ENCODE assay signal across 21 mouse cellular contexts in genomic region chr10:37494098-37494497, GRCm38 (mm10).
DNase-seq lines count a peak whose midpoint lies in the region; ATAC-seq and TF ChIP-seq lines count a peak whose summit lies in the region.
"Had no signal": no experiment of that assay in that cellular context is flagged by ENCODE, and none has a peak within 500 bp of the region (broad histone marks: within the 10 kb centered on the region; RNA-seq: fewer than 3 reads in every experiment).

No protein-coding gene starts in this region.

- H3K4me3 ChIP-seq in forebrain, embryonic 11.5 days (ENCODE audit: low read depth, low read length): no peak overlapping the region
- H3K4me3 ChIP-seq in forebrain, embryonic 15.5 days: no peak overlapping the region
- H3K4me3 ChIP-seq in midbrain, embryonic 10.5 days: no peak overlapping the region
- no peak overlapping the region for H3K4me3 ChIP-seq in midbrain, embryonic 13.5 days (replicated peaks)
- H3K4me3 ChIP-seq in limb, embryonic 10.5 days: no peak overlapping the region
- H3K4me3 ChIP-seq: embryonic facial prominence, embryonic 15.5 days; heart, embryonic 15.5 days had no signal

- H3K27ac ChIP-seq in forebrain, embryonic 11.5 days (ENCODE audit: low read depth, low read length): no peak overlapping the region
- H3K27ac ChIP-seq in forebrain, embryonic 15.5 days (replicated peaks): no peak overlapping the region
- H3K27ac ChIP-seq in midbrain, embryonic 10.5 days (replicated peaks): peak overlapping the region; percentile 46
- no peak overlapping the region for H3K27ac ChIP-seq in midbrain, embryonic 13.5 days
- H3K27ac ChIP-seq in limb, embryonic 10.5 days: peak overlapping the region; percentile 16; the same call in 1 of the 2 replicates
- H3K27ac ChIP-seq: embryonic facial prominence, embryonic 15.5 days; heart, embryonic 15.5 days had no signal

- no peaks in the 10 kb centered on the region for H3K27me3 ChIP-seq in forebrain, embryonic 11.5 days (ENCODE audit: control insufficient read depth, insufficient read depth, low read length)
- H3K27me3 ChIP-seq in forebrain, embryonic 15.5 days: no peaks in the 10 kb centered on the region
- no peaks in the 10 kb centered on the region for H3K27me3 ChIP-seq in midbrain, embryonic 10.5 days (ENCODE audit: low read depth, poor library complexity, severe bottlenecking)
- H3K27me3 ChIP-seq in midbrain, embryonic 13.5 days: no peaks in the 10 kb centered on the region
- no peaks in the 10 kb centered on the region for H3K27me3 ChIP-seq in limb, embryonic 10.5 days (ENCODE audit: low read depth, poor library complexity, severe bottlenecking)
- H3K27me3 ChIP-seq: embryonic facial prominence, embryonic 15.5 days; heart, embryonic 15.5 days; Patski had no signal

- 52% methylated on average over 2 of the region's 2 CpGs for WGBS in forebrain, embryonic 11.5 days
- 26% methylated on average over 2 of the region's 2 CpGs for WGBS in forebrain, embryonic 15.5 days
- WGBS in midbrain, embryonic 10.5 days: 47% methylated on average over 2 of the region's 2 CpGs
- 43% methylated on average over 2 of the region's 2 CpGs for WGBS in midbrain, embryonic 13.5 days
- WGBS in limb, embryonic 10.5 days: 57% methylated on average over 2 of the region's 2 CpGs

- no peaks in the 10 kb centered on the region for H3K36me3 ChIP-seq in forebrain, embryonic 11.5 days (ENCODE audit: control insufficient read depth, insufficient read depth, low read length)
- no peaks in the 10 kb centered on the region for H3K36me3 ChIP-seq in forebrain, embryonic 15.5 days
- H3K36me3 ChIP-seq in midbrain, embryonic 10.5 days: no peaks in the 10 kb centered on the region
- H3K36me3 ChIP-seq in midbrain, embryonic 13.5 days: no peaks in the 10 kb centered on the region
- no peaks in the 10 kb centered on the region for H3K36me3 ChIP-seq in limb, embryonic 10.5 days
- H3K36me3 ChIP-seq: embryonic facial prominence, embryonic 15.5 days; heart, embryonic 15.5 days had no signal

- ATAC-seq in forebrain, embryonic 11.5 days (replicated peaks; ENCODE audit: low FRiP score): peak; percentile 56; the same call in 1 of the 2 replicates
- ATAC-seq in forebrain, embryonic 15.5 days (replicated peaks): no peak
- ATAC-seq in midbrain, embryonic 13.5 days: no peak
- ATAC-seq: hindbrain, embryonic 16.5 days; inflammation-experienced regulatory T-cells, adult 6 months; intestine, postnatal 0 days; Patski had no signal

- H3K4me2 ChIP-seq in forebrain, embryonic 11.5 days (ENCODE audit: low read depth, low read length, severe bottlenecking): no peak overlapping the region
- H3K4me2 ChIP-seq in forebrain, embryonic 15.5 days (replicated peaks): no peak overlapping the region
- no peak overlapping the region for H3K4me2 ChIP-seq in midbrain, embryonic 13.5 days (replicated peaks)
- H3K4me2 ChIP-seq: embryonic facial prominence, embryonic 15.5 days; heart, embryonic 11.5 days; heart, embryonic 15.5 days had no signal

- DNase-seq in forebrain, embryonic 11.5 days (ENCODE audit: low spot score): no peak
- no peak for DNase-seq in midbrain, embryonic 10.5 days (ENCODE audit: low spot score)
- DNase-seq in brain, embryonic 14.5 days (ENCODE audit: low read depth): peak; percentile 43
- no peak for DNase-seq in limb, embryonic 10.5 days (ENCODE audit: low spot score)
- no peak for DNase-seq in frontal cortex, postnatal 25 days (ENCODE audit: low spot score in 2 of 2)
- DNase-seq: adrenal gland, adult 2 months; adrenal gland, postnatal 25 days; cerebellum, adult 2 months; cerebellum, postnatal 10 days; gastrocnemius, postnatal 10 days; heart, adult 18-20 months; heart, postnatal 14 days had no signal

- H3K9me3 ChIP-seq in forebrain, embryonic 11.5 days (ENCODE audit: control insufficient read depth, low read length): no peaks in the 10 kb centered on the region
- H3K9me3 ChIP-seq in forebrain, embryonic 15.5 days: no peaks in the 10 kb centered on the region
- H3K9me3 ChIP-seq in midbrain, embryonic 10.5 days (replicated peaks): no peaks in the 10 kb centered on the region
- no peaks in the 10 kb centered on the region for H3K9me3 ChIP-seq in midbrain, embryonic 13.5 days
- H3K9me3 ChIP-seq in limb, embryonic 10.5 days (replicated peaks): no peaks in the 10 kb centered on the region
- H3K9me3 ChIP-seq: embryonic facial prominence, embryonic 15.5 days; heart, embryonic 15.5 days had no signal

- H3K9ac ChIP-seq in forebrain, embryonic 11.5 days (ENCODE audit: low read length): no peak overlapping the region
- no peak overlapping the region for H3K9ac ChIP-seq in forebrain, embryonic 15.5 days (replicated peaks)
- H3K9ac ChIP-seq in midbrain, embryonic 13.5 days (replicated peaks): no peak overlapping the region
- H3K9ac ChIP-seq: embryonic facial prominence, embryonic 15.5 days; heart, embryonic 15.5 days had no signal

- TF ChIP-seq POLR2A in brain, embryonic 14.5 days (IDR thresholded peaks at IDR 0.05; ENCODE audit: borderline replicate concordance, extremely low read depth, insufficient read depth, insufficient read length, poor library complexity, severe bottlenecking): no peak

- H3K4me1 ChIP-seq in forebrain, embryonic 11.5 days (replicated peaks; ENCODE audit: control insufficient read depth, insufficient read depth, low read length): no peaks in the 10 kb centered on the region
- no peaks in the 10 kb centered on the region for H3K4me1 ChIP-seq in forebrain, embryonic 15.5 days
- H3K4me1 ChIP-seq in midbrain, embryonic 10.5 days: peaks cover 8% of the 10 kb centered on the region
- 0 out of 2 replicates have a peak, but pooled peaks cover 2% of the 10 kb centered on the region for H3K4me1 ChIP-seq in midbrain, embryonic 13.5 days (replicated peaks)
- peaks cover 6% of the 10 kb centered on the region; the same call in 1 of the 2 replicates for H3K4me1 ChIP-seq in limb, embryonic 10.5 days
- H3K4me1 ChIP-seq: embryonic facial prominence, embryonic 15.5 days; heart, embryonic 15.5 days had no signal

- TF ChIP-seq CTCF in brain, embryonic 14.5 days (IDR thresholded peaks at IDR 0.05; ENCODE audit: borderline replicate concordance, extremely low read depth, insufficient read depth, insufficient read length): no peak

Comparison
In these comparisons a context has a peak if more than half of its experiments do, and no peak if none do; other contexts are left out.
1. H3K27ac ChIP-seq: peak in midbrain, embryonic 10.5 days (single experiment) and limb, embryonic 10.5 days (single experiment); none in forebrain, embryonic 11.5 days (single experiment), forebrain, embryonic 15.5 days (single experiment) and midbrain, embryonic 13.5 days (single experiment).